Mouse (Mus musculus): ENCODE results near the gene Ifne.
"Not testable (repeated sequence)": the region's sequence is repeated elsewhere in the genome, so short reads cannot be mapped to it uniquely, and the experiment has no call there.

Gene Ifne

GRCm38 (mm10) chr4:88867926-88868911 lies 11.8 kb downstream of the Ifne start:
- peak; percentile 70 for DNase-seq (ENCODE audit: extremely low spot score)

DNA sequence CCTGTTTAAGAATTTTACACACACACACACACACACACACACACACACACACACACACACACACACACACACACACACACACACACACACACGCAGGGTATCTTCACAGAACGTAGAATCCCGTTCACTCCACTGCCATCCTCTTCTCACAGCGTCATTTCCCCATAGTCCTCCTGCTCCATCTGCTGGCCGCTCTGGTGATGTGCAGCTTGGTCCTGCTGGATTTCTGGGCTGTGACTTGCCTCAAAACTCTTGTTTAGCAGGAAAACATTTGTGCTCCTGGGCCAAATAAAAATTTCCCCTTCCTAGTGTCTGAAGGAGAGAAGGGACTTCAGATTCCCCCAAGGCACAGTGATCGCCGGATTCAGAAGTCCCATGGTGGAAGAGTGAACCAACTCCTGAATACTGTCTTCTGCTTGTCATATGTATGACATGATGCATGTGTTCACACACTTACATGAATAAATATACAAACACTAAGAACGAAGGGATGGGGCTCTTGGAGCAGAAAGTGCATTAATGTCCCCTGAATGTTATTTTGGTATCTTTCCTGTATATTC lies 12.6 kb downstream of the Ifne start:
- DNase-seq (ENCODE audit: extremely low spot score) = peak; percentile 81

DNA sequence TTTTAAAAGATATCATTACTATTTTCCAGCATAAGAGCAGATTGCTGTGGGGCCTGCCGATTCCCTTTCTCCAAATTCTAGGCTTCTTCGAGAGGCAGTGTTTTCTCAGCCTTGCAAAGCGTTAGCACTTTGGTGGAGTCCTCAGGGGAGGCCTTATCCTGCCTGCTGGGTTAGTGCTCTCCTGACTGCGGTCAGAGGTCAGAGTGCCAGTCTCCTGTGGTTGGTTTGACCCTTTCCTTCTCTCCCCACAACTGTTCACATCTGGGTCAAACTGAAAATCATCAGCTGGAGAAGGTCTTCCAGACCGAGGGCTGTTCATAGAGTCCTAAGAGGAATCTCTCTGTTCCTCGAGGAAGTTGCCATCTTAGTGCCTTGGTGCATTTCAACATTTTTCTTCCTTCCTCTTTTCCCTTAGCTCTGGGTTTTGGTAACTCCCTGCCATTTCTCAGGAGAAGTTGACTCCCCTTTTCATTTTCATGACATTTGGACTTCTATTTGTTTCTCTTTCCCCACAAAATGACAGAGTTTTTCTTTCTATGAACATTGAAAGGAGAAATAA lies 14.9 kb downstream of the Ifne start:
- DNase-seq (ENCODE audit: extremely low spot score) = no peak

DNA sequence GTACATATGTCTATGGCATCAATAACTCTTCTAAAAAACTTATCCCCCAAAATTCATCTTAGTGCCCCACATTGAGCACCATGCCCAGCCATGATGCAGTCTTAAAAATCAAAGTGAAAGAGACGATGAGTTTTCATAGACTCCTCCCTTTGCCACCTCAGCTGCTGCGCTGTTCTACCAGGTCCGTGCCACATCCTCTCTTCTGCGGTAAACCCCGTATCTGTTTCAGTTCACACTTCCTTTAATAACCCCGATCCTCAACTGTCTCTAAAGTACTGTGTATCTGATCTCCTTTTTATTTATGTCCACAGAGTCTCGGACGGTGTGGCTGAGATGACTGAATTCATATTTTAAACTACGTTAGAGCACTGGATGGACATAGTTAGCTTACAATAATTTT lies 15.4 kb downstream of the Ifne start:
- DNase-seq (ENCODE audit: extremely low spot score) = no peak

- no peak for DNase-seq (ENCODE audit: extremely low spot score)
These were observed 16.7 kb downstream of the Ifne start for GRCm38 (mm10) chr4:88863309-88863708.

DNA sequence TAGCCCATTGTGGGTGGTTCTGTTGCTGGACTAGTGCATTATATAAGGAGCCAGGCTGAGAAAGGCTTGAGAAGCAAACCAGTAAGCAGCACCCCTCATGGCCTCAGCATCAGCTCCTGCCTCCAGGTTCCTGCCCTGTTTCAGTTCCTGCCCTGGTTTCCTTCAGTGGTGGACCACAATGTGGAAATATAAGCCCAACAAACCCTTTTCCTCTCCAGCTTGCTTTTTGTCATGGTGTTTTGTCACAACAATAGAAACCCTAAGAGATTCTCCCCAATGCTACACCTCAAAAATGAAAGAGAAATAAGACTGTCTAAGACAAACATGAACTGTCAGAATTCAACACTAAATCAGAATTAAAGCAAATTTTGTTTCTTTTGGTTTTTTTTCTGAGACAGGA lies 20.8 kb downstream of the Ifne start:
- DNase-seq (ENCODE audit: extremely low spot score) = no peak

DNA sequence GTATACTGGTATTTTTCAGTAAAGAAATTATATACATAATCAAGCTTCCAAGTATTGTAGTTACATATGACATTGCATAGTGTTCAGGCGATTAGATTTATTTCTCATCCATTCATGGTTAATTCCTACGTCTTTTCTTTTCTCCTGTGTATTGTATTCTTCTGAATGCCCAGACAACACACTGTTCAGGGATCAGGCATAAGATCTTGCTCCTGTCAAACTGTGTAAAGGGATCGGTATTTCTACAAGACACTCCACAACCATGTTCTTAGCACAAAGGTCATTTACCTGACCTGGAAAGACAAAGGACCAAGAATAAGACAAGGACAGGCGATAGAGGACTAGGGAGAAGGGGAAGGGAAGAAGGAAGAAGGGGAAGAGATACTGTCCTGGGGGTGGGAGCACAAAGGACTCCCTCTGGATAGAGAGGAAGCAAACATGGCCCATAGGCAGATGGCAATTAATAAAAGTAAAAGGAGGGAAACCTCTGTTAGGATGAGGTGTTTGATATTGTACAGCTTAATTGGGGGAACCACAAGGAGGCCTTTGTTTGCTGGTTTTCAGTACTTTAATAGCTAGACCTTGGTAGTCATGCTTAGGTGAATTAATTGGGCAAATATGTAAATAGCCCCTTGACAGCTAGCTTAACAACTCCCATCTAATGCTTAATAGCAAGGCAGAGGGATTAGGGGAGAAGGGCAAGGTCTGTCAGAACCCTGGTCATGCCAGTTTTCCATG lies 28.8 kb downstream of the Ifne start:
- DNase-seq (ENCODE audit: extremely low spot score) = no peak

DNA sequence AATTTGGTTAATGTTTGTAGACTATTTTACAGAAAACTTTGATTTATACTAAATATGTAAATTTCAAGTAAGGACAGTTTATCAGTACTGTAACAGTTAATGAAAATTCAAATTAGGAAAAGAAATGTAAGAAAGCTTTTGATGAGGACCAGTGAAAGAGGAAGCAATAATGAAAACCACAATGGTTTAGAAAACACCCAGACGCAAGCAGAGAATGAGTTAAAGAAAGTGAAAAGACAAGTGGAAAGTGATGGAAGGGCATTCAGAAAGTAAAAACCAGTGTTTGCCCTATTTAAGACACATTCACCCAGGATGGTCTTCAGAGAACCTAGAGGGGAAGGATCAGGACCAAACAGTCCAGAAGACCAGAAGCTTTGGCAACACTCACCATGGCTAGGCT lies 30.3 kb downstream of the Ifne start, which contains the start of gene Ifna1:
Gene Ifna1 (plus strand): TSS at position 390 of the 400 bp plus-strand sequence.
- DNase-seq (ENCODE audit: extremely low spot score) = no peak

- DNase-seq (ENCODE audit: extremely low spot score) = no peak
These were observed 34.7 kb downstream of the Ifne start for GRCm38 (mm10) chr4:88845334-88845733.

DNA sequence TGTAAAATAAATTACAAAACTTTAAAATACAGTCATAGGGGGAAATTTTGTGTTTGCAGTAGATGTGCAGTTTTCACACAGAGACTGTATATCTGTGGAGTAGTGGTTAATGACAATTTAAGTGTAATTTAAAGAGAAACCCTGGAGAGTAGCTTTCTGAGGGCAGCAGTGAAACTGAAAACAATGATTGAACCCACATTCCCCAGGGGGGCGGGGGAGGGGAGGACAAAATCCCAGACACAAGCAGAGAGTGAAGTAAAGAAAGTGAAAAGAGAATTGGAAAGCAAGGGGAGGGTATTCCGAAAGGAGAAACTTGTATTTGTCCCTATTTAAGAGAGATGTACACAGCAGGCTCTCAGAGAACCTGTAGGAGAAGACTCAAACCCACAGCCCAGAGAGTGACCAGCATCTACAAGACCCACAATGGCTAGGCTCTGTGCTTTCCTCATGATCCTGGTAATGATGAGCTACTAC lies 38.5 kb downstream of the Ifne start, which contains the start of gene Ifna4:
Gene Ifna4 (plus strand): TSS at position 424 of the 474 bp plus-strand sequence.
- DNase-seq (ENCODE audit: extremely low spot score) = no peak

- no peak for DNase-seq (ENCODE audit: extremely low spot score)
These were observed 39.9 kb downstream of the Ifne start for GRCm38 (mm10) chr4:88840058-88840457.

GRCm38 (mm10) chr4:88838828-88839227 lies 41.2 kb downstream of the Ifne start:
- DNase-seq (ENCODE audit: extremely low spot score) = no peak

DNA sequence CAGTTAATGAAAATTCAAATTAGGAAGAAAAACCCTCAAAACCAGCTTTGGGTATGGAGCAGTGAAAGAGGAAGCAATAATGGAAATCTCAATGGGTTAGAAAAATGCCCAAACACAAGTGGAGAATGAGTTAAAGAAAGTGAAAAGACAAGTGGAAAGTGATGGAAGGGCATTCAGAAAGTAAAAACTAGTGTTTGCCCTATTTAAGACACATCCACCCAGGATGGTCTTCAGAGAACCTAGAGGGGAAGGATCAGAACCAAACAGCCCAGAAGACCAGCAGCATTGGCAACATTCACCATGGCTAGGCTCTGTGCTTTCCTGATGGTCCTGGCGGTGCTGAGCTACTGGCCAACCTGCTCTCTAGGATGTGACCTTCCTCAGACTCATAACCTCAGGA lies 44.8 kb downstream of the Ifne start, which contains the start of gene Ifna5:
Gene Ifna5 (plus strand): TSS at position 301 of the 400 bp plus-strand sequence.
- DNase-seq (ENCODE audit: extremely low spot score) = not testable (repeated sequence)

DNA sequence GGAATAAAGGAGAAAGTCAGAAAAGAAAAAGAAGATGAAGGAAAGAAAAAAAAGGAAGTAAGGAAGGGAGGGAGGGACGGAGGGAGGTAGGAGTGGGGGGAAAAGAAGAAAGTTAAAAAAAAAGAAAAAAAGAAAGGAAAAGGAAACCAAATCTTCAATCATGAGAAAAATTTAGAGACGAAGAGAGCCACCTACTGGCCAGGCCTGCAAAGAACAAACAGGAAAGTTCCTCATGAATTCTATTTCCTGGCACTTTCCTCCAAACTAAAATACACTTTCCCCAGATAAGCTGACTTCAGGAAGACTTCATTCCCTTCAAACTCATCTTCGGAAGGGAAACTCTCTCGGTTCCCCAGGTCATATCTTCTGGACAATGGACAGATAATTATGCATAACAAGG lies 49.5 kb downstream of the Ifne start:
- DNase-seq (ENCODE audit: extremely low spot score) = no peak

Data from embryo, embryonic 9.5 days (tissue).